In the genomic region with DNA sequence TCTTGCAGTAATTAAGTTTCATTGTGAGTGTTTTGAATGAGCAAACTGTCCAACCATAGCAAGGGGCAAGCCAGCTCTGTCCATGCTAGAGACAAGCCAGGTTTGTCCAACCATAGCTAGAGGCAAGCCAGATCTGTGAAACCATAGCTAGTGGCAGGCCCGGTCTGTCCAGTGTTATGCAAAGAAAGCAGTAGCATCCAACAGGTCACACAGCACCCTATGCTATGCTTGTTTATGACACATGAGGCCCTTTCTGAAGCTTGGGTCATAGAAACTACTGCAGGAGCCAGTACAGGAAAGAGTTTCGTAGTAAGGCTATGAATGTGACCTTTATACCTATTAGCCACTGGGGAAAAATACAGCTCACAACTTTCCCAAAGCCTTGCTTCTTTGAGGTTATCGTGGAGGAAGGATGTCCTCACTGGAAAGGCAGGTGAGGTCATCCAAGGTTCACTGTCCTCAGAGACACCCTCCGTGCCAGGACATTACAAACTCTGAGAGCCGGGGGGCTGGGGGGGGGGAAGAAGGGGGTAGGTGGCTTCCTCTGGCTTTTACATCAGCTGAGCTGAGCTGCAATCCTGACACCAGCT, we compare ENCODE assay signal across 21 mouse cellular contexts. TPM values are rescaled to one million over a fixed set of nuclear protein-coding genes. Genes with fewer than 3 reads are reported as not detected.
DNase-seq lines count a peak whose midpoint lies in the region; ATAC-seq and TF ChIP-seq lines count a peak whose summit lies in the region.
"Had no signal": no experiment of that assay in that cellular context is flagged by ENCODE, and none has a peak within 500 bp of the region (broad histone marks: within the 10 kb centered on the region; RNA-seq: fewer than 3 reads in every experiment).

No protein-coding gene starts in this region.

- no peak for TF ChIP-seq EP300 in liver, postnatal 0 days (IDR thresholded peaks at IDR 0.05; ENCODE audit: low read depth)
- TF ChIP-seq EP300 in stomach, postnatal 0 days (optimal IDR thresholded peaks at IDR 0.05), result no peak

- intact Hi-C loops in heart, postnatal 10 days (cut with DNase I), result no loop called here
- intact Hi-C loops in heart, postnatal 25 days (cut with DNase I), result no loop called here

- H3K36me3 ChIP-seq in liver, postnatal 0 days (replicated peaks; ENCODE audit: insufficient read depth, low read length), result no peaks in the 10 kb centered on the region
- no peaks in the 10 kb centered on the region for H3K36me3 ChIP-seq in intestine, postnatal 0 days (ENCODE audit: control insufficient read depth, insufficient read depth)
- no peaks in the 10 kb centered on the region for H3K36me3 ChIP-seq in stomach, postnatal 0 days (ENCODE audit: control insufficient read depth, insufficient read depth, low read length)
- H3K36me3 ChIP-seq: embryonic facial prominence, embryonic 15.5 days; forebrain, embryonic 15.5 days; hindbrain, embryonic 13.5 days; limb, embryonic 10.5 days; liver, embryonic 12.5 days; midbrain, embryonic 13.5 days had no signal

- peak; percentile 70 for ATAC-seq in liver, postnatal 0 days
- ATAC-seq in intestine, postnatal 0 days, result peak; percentile 88
- ATAC-seq in stomach, postnatal 0 days (ENCODE audit: low FRiP score, low TSS enrichment), result peak; percentile 51; the same call in 1 of the 2 replicates
- ATAC-seq: forebrain, embryonic 15.5 days; liver, embryonic 12.5 days; midbrain, embryonic 13.5 days had no signal

- H3K4me1 ChIP-seq in liver, postnatal 0 days (ENCODE audit: insufficient read depth), result peaks cover 10% of the 10 kb centered on the region
- H3K4me1 ChIP-seq in intestine, postnatal 0 days (replicated peaks; ENCODE audit: control insufficient read depth, insufficient read depth, low read length), result no peaks in the 10 kb centered on the region
- no peaks in the 10 kb centered on the region for H3K4me1 ChIP-seq in stomach, postnatal 0 days (replicated peaks; ENCODE audit: control insufficient read depth, insufficient read depth)
- H3K4me1 ChIP-seq: embryonic facial prominence, embryonic 15.5 days; forebrain, embryonic 15.5 days; hindbrain, embryonic 13.5 days; limb, embryonic 10.5 days; liver, embryonic 12.5 days; midbrain, embryonic 13.5 days had no signal

- peak; percentile 21 to 34 for DNase-seq in heart, postnatal 10 days
- no peak for DNase-seq in heart, postnatal 25 days (ENCODE audit: low spot score)
- no peak for DNase-seq in liver, postnatal 0 days
- no peak for DNase-seq in liver
- no peak for DNase-seq in stomach, postnatal 0 days (ENCODE audit: low spot score)
- no peak for DNase-seq in thymus, postnatal 4 days
- no peak for DNase-seq in spleen, postnatal 4 days (ENCODE audit: low spot score in 2 of 2)
- DNase-seq: adrenal gland, postnatal 10 days; cerebellum, adult 2 months; cerebellum, postnatal 36 days; lung, adult 2 months; lung, postnatal 14 days; right cerebral cortex, postnatal 14 days; thymus, postnatal 14 days had no signal

- H3K27ac ChIP-seq in liver, postnatal 0 days (ENCODE audit: low read depth), result no peak overlapping the region; the same call in 1 of the 2 replicates
- H3K27ac ChIP-seq in intestine, postnatal 0 days (ENCODE audit: low read depth, low read length), result peak overlapping the region; percentile 82
- H3K27ac ChIP-seq in stomach, postnatal 0 days (replicated peaks), result no peak overlapping the region
- H3K27ac ChIP-seq: embryonic facial prominence, embryonic 15.5 days; forebrain, embryonic 15.5 days; hindbrain, embryonic 13.5 days; limb, embryonic 10.5 days; liver, embryonic 12.5 days; midbrain, embryonic 13.5 days had no signal

- H3K4me2 ChIP-seq in liver, postnatal 0 days (ENCODE audit: low read depth, low read length), result no peak overlapping the region
- H3K4me2 ChIP-seq in intestine, postnatal 0 days (replicated peaks; ENCODE audit: low read depth), result no peak overlapping the region
- no peak overlapping the region for H3K4me2 ChIP-seq in stomach, postnatal 0 days (replicated peaks; ENCODE audit: low read depth)
- H3K4me2 ChIP-seq: embryonic facial prominence, embryonic 15.5 days; forebrain, embryonic 15.5 days; hindbrain, embryonic 13.5 days; liver, embryonic 12.5 days; midbrain, embryonic 13.5 days had no signal

- 64% methylated on average over 5 of the region's 5 CpGs for WGBS in liver, postnatal 0 days (ENCODE audit: insufficient replicate concordance)
- 31% methylated on average over 5 of the region's 5 CpGs for WGBS in intestine, postnatal 0 days
- 56% methylated on average over 5 of the region's 5 CpGs for WGBS in stomach, postnatal 0 days

- no peak overlapping the region for H3K9ac ChIP-seq in liver, postnatal 0 days (replicated peaks)
- no peak overlapping the region for H3K9ac ChIP-seq in intestine, postnatal 0 days (ENCODE audit: low read depth, low read length)
- no peak overlapping the region for H3K9ac ChIP-seq in stomach, postnatal 0 days (ENCODE audit: low read length)
- H3K9ac ChIP-seq: embryonic facial prominence, embryonic 15.5 days; forebrain, embryonic 15.5 days; hindbrain, embryonic 13.5 days; liver, embryonic 12.5 days; midbrain, embryonic 13.5 days had no signal

- no peak overlapping the region for H3K4me3 ChIP-seq in liver, postnatal 0 days (ENCODE audit: low read depth, low read length)
- no peak overlapping the region for H3K4me3 ChIP-seq in intestine, postnatal 0 days (ENCODE audit: low read depth, low read length)
- H3K4me3 ChIP-seq in stomach, postnatal 0 days (ENCODE audit: low read depth, low read length), result no peak overlapping the region
- H3K4me3 ChIP-seq: embryonic facial prominence, embryonic 15.5 days; forebrain, embryonic 15.5 days; hindbrain, embryonic 13.5 days; limb, embryonic 10.5 days; liver, embryonic 12.5 days; midbrain, embryonic 13.5 days had no signal

- H3K9me3 ChIP-seq in liver, postnatal 0 days (ENCODE audit: low read length), result no peaks in the 10 kb centered on the region
- H3K9me3 ChIP-seq in intestine, postnatal 0 days (ENCODE audit: control insufficient read depth), result no peaks in the 10 kb centered on the region
- no peaks in the 10 kb centered on the region for H3K9me3 ChIP-seq in stomach, postnatal 0 days (ENCODE audit: control insufficient read depth, low read length)
- H3K9me3 ChIP-seq: embryonic facial prominence, embryonic 15.5 days; forebrain, embryonic 15.5 days; hindbrain, embryonic 13.5 days; limb, embryonic 10.5 days; liver, embryonic 12.5 days; midbrain, embryonic 13.5 days had no signal

- no peak for TF ChIP-seq CTCF in liver, postnatal 0 days (IDR thresholded peaks at IDR 0.05; ENCODE audit: low read depth)
- TF ChIP-seq CTCF in intestine, postnatal 0 days (IDR thresholded peaks at IDR 0.05; ENCODE audit: low read depth), result no peak
- TF ChIP-seq CTCF in stomach, postnatal 0 days (IDR thresholded peaks at IDR 0.05; ENCODE audit: low read depth), result no peak

- no peaks in the 10 kb centered on the region for H3K27me3 ChIP-seq in liver, postnatal 0 days (ENCODE audit: insufficient read depth, low read length)
- no peaks in the 10 kb centered on the region for H3K27me3 ChIP-seq in intestine, postnatal 0 days (replicated peaks; ENCODE audit: control insufficient read depth, insufficient read depth, low read length)
- H3K27me3 ChIP-seq in stomach, postnatal 0 days (ENCODE audit: control insufficient read depth, insufficient read depth, low read length), result no peaks in the 10 kb centered on the region
- H3K27me3 ChIP-seq: embryonic facial prominence, embryonic 15.5 days; forebrain, embryonic 15.5 days; hindbrain, embryonic 13.5 days; liver, embryonic 12.5 days; midbrain, embryonic 13.5 days had no signal

RNA-seq across cellular contexts. Expression of a gene that starts 26.0 kb away (rescaled TPM):
- total RNA-seq in heart, postnatal 10 days (2021), result 10 to 100 TPM; 22.4 to 36.0 TPM
- total RNA-seq in heart, postnatal 25 days (2021), result 10 to 100 TPM; 56.3 to 58.1 TPM
- 175 and 212 TPM in 2 replicates for polyA plus RNA-seq in liver, postnatal 0 days (2015; fragmentation: Nextera tagmentation; extraction: Ambion mirVana)
- polyA plus RNA-seq in intestine, postnatal 0 days (2015; fragmentation: Nextera tagmentation; extraction: Ambion mirVana), result 68.4 and 69.0 TPM in 2 replicates
- polyA plus RNA-seq in stomach, postnatal 0 days (2015; fragmentation: Nextera tagmentation; extraction: Ambion mirVana), result 13.4 and 14.2 TPM in 2 replicates

Comparison
In these comparisons a context has a peak if more than half of its experiments do, and no peak if none do; other contexts are left out.
1. DNase-seq: peak in heart, postnatal 10 days (2 of 2); none in heart, postnatal 25 days (single experiment), liver, postnatal 0 days (single experiment), liver (single experiment), stomach, postnatal 0 days (single experiment), thymus, postnatal 4 days (single experiment) and spleen, postnatal 4 days (0 of 2).
2. Peak in every context shown above with its lines, with median percentiles within 50 percentile points of each other: ATAC-seq.